Mouse (Mus musculus) lung, embryonic 14.5 days (tissue): Measurements from ENCODE around the gene Ano5. TPM values are rescaled to one million over a fixed set of nuclear protein-coding genes. Genes with fewer than 3 reads are reported as not detected.

Experiments used
- ATAC-seq: fragments of 200-750 bp; cut with Nextera tagmentation; 2 replicates; pipeline ENCODE4 v1.8.0; 2017; ENCODE audit warnings: mild to moderate bottlenecking, moderate TSS enrichment, moderate library complexity; ENCODE audit not compliant: insufficient read depth
- DNase-seq: peaks from one replicate; pipeline ENCODE4 v3.0.0-alpha.2; 2015
- H3K27ac ChIP-seq: fragments of 300-500 bp; sonication (generic); 2 replicates; pipeline ENCODE4 v1.5.1; 2014; ENCODE audit warnings: low read depth, mild to moderate bottlenecking, moderate library complexity
- H3K27me3 ChIP-seq: fragments of 300-500 bp; sonication (generic); 2 replicates; pipeline ENCODE4 v1.6.1; 2014; ENCODE audit warnings: low read length, control low read depth; ENCODE audit not compliant: insufficient read depth
- H3K36me3 ChIP-seq: fragments of 300-500 bp; sonication (generic); 2 replicates; pipeline ENCODE4 v1.6.1; 2014; ENCODE audit warnings: control low read depth; ENCODE audit not compliant: insufficient read depth
- H3K4me1 ChIP-seq: fragments of 300-500 bp; sonication (generic); 2 replicates; pipeline ENCODE4 v1.6.1; 2014; ENCODE audit warnings: antibody characterized with exemption, control low read depth; ENCODE audit not compliant: insufficient read depth
- H3K4me2 ChIP-seq: fragments of 300-500 bp; sonication (generic); 2 replicates; pipeline ENCODE4 v1.6.1; 2014; ENCODE audit warnings: mild to moderate bottlenecking
- H3K4me3 ChIP-seq: fragments of 300-500 bp; sonication (generic); 2 replicates; pipeline ENCODE4 v1.5.1; 2014; ENCODE audit warnings: low read depth, low read length
- H3K9ac ChIP-seq: fragments of 300-500 bp; sonication (generic); 2 replicates; pipeline ENCODE4 v1.6.1; 2014
- H3K9me3 ChIP-seq: fragments of 300-500 bp; sonication (generic); 2 replicates; pipeline ENCODE4 v1.6.1; 2016; ENCODE audit warnings: low read depth, low read length, control low read depth
- CTCF ChIP-seq: IDR thresholded peaks from 2 replicates; pipeline ENCODE4 v1.5.1; 2016; ENCODE audit warnings: antibody characterized with exemption, low read depth
- WGBS: fragments of 180-500 bp; shearing (Covaris S2); extraction: QIAGEN DNeasy Blood & Tissue Kit; methylation state at CpG from one replicate; pipeline ENCODE4 v1.1.7; 2014; 5-methylcytosine and 5-hydroxymethylcytosine counted together
- polyA plus RNA-seq: library from polyadenylated mRNA; unstranded; fragments of >200 nt; fragmentation: Nextera tagmentation; extraction: Ambion mirVana; gene quantifications from 2 replicates; pipeline ENCODE4 v1.2.1, GENCODE M21; 2014

The Ano5 gene
- polyA plus RNA-seq, 1 experiment from 2014 or later, result not detected

DNA sequence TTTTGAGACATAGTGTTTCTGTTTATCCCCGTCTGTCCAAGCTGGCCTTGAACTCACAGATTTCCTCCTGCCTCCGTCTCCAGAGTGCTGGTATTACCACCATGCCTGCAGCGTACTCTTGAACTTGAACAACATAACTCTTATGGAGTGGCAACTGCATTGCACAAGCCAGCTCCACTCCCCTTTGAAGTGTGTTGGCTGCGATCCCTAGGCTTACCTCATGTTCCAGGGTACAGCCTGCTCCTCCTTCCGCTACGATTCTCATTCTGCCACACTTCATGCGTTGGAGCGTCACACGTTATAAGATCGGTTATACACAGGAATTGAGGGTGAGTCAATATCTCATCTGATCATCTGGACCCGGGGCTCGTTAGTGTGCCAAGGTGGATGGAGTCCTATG, 92.9 kb downstream of the Ano5 start:
- no peak for TF ChIP-seq CTCF
- no peak overlapping the region for H3K27ac ChIP-seq
- ATAC-seq (no peak), DNase-seq (no peak)
- H3K9me3 ChIP-seq, result no peaks in the 10 kb centered on the region
- H3K4me1 ChIP-seq, result no peaks in the 10 kb centered on the region
- H3K4me3 ChIP-seq, result no peak overlapping the region
- no peaks in the 10 kb centered on the region for H3K27me3 ChIP-seq
- H3K9ac ChIP-seq, result no peak overlapping the region
- no peaks in the 10 kb centered on the region for H3K36me3 ChIP-seq
- H3K4me2 ChIP-seq, result no peak overlapping the region
- WGBS, result 83% methylated on average over 12 of the region's 12 CpGs

DNA sequence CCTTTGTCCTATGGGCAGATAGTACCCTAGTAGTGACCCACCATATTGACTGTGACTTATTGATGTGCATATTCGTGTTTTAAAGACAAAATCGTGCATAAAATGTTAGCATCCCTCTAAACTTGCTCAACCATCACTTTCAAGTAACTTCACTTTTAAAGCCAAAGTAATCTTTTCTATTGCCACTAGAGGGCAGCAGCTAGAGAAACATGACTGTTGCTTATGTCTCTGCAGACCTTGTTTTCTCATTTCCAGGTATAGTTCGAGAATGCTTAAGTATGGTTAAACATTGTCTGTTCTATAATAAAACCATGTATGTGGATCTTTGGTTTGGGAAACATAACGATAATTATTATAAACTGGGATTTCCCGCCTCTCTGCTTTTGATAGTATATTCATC, 103.6 kb downstream of the Ano5 start:
- TF ChIP-seq CTCF, result peak; percentile 56
- H3K9ac ChIP-seq, result no peak overlapping the region
- H3K4me1 ChIP-seq, result no peaks in the 10 kb centered on the region
- WGBS, result 35% methylated on average over 5 of the region's 5 CpGs
- no peaks in the 10 kb centered on the region for H3K36me3 ChIP-seq
- H3K27ac ChIP-seq, result no peak overlapping the region
- H3K4me2 ChIP-seq, result no peak overlapping the region
- ATAC-seq, result no peak
- no peaks in the 10 kb centered on the region for H3K27me3 ChIP-seq
- no peaks in the 10 kb centered on the region for H3K9me3 ChIP-seq
- DNase-seq, result peak; percentile 61
- no peak overlapping the region for H3K4me3 ChIP-seq

DNA sequence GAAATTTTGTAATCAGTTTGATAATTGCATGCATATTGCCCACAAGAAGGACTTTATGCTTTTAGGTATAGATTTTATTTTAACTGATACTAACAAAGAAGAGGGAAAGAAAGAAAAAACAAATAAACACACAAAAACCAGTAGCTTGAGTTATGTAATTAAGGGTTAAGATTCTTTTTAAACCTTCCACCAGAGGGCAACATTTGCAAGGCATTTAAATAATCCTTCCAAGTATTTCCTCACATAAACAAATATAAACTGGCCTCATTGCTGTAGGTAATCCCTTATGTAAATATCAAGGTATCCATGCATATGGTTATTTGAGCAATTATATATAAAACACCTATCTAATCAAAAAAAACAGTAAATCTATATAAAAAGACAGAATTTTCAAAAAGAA, 107.1 kb downstream of the Ano5 start:
- no peaks in the 10 kb centered on the region for H3K4me1 ChIP-seq
- TF ChIP-seq CTCF, result peak; percentile 30; the same call in 1 of the 2 replicates
- no peak overlapping the region for H3K27ac ChIP-seq
- H3K4me3 ChIP-seq, result no peak overlapping the region
- peaks cover 18% of the 10 kb centered on the region for H3K27me3 ChIP-seq
- H3K36me3 ChIP-seq, result no peaks in the 10 kb centered on the region
- no peaks in the 10 kb centered on the region for H3K9me3 ChIP-seq
- no peak overlapping the region for H3K4me2 ChIP-seq
- peak; percentile 73 for DNase-seq
- no peak for ATAC-seq
- no peak overlapping the region for H3K9ac ChIP-seq

DNA sequence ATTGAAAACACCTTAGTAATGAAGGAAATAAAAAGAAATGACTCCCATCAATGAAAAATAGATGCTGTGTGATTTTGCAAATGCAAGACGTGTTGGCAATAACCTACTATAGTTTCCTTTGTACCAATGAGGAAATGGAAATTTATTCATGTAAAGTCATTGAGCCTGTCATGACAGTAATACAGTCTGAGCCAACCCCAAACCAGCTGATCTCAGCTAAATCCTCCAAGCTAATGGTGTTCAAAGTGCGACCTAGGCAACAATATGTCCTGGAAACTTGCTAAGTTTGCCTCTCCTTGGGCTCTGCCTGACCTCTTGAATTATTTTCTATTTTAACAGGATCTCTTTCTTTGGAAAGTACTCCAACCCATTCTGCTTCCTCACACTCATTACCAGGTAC, 107.6 kb downstream of the Ano5 start:
- H3K4me1 ChIP-seq, result no peaks in the 10 kb centered on the region
- H3K36me3 ChIP-seq, result no peaks in the 10 kb centered on the region
- TF ChIP-seq CTCF, result no peak
- no peak overlapping the region for H3K27ac ChIP-seq
- H3K27me3 ChIP-seq, result peaks cover 19% of the 10 kb centered on the region
- no peak overlapping the region for H3K4me2 ChIP-seq
- no peak for DNase-seq
- H3K4me3 ChIP-seq, result no peak overlapping the region
- no peaks in the 10 kb centered on the region for H3K9me3 ChIP-seq
- ATAC-seq, result no peak
- WGBS, result 26% methylated on average over 2 of the region's 2 CpGs
- no peak overlapping the region for H3K9ac ChIP-seq

DNA sequence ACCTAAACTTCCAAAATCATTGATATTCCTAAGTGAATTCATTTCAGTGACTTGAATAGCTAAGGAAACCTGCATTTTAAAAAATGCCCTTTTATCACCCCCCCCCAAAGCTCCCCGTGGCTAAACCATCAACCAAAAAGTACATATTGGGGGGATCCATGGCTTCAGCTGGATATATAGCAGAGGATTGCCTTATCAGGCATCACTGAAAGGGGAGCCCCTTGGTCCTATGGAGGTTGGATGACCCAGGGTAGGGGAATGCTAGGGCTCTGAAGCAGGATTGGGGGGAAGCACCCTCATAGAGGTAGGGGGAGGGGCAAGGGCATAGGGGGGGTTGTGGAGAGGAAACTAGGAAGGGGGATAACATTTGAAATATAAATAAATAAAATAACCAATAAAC, 109.1 kb downstream of the Ano5 start:
- Histone ChIP-seq H3K9ac (no peak overlapping the region), H3K4me1 (no peaks in the 10 kb centered on the region), H3K4me2 (no peak overlapping the region), H3K9me3 (no peaks in the 10 kb centered on the region), H3K27ac (no peak overlapping the region), H3K27me3 (peaks cover 35% of the 10 kb centered on the region), H3K4me3 (no peak overlapping the region), H3K36me3 (no peaks in the 10 kb centered on the region)
- TF ChIP-seq CTCF, result no peak
- ATAC-seq (no peak), DNase-seq (no peak)
- 41% methylated on average over 1 of the region's 1 CpGs for WGBS

DNA sequence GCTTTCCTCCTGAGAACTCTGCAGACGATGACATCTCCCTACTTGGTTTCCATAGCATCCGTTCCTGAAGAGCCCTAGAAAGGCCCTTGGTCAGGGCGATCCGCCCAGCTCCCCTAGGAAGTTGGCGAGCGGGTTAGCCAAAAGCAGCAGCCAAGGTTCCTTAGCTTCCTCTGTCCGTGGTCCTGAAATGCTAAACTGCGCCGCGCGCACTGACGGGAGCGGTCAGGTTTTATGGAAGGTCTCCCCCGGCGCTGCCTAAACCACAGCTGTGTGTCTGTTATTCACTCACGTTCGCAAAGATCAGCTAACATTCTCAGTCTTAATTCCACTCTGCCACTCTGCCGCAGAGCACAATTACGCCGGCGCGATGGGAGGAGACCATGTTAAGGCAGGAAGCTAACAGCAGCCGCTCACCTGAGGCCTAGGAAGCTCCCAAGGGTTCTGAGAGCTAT, 110.9 kb downstream of the Ano5 start, which contains the start of gene Slc17a6:
Gene Slc17a6 (plus strand): TSS at position 313 of the 452 bp plus-strand sequence.
- no peak within 1 kb of the TSS for H3K27ac ChIP-seq
- no peak within 1 kb of the TSS for H3K9ac ChIP-seq
- ATAC-seq, result peak; percentile 65; the same call in 1 of the 2 replicates
- H3K4me2 ChIP-seq, result no peak within 1 kb of the TSS
- H3K27me3 ChIP-seq, result peaks cover 52% of the 10 kb centered on the region
- WGBS, result under 1% methylated on average over 23 of the region's 23 CpGs
- H3K9me3 ChIP-seq, result no peaks in the 10 kb centered on the region
- TF ChIP-seq CTCF, result no peak
- no peak within 1 kb of the TSS for H3K4me3 ChIP-seq
- no peaks in the 10 kb centered on the region for H3K36me3 ChIP-seq
- peak; percentile 92 for DNase-seq
- H3K4me1 ChIP-seq, result no peaks in the 10 kb centered on the region

DNA sequence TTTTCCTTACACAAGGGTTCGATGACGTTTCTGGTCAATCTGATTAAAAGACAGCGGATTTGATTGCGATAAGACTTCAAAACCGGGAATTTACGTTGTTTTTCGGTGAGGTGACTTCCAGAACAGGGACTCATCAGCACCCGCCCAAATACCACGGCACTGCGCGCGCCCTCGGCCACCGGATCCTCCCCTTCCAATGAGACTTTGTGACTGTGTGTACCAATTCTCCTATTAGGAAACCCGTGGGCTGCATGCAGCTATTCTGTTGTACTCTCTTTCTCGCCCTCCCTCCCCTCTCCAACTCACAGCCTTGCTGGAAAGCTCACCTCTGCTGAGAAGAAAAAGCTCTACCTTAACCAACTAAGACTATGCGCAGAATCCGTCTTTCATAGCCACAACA, 111.4 kb downstream of the Ano5 start:
- no peaks in the 10 kb centered on the region for H3K36me3 ChIP-seq
- H3K4me3 ChIP-seq, result no peak overlapping the region
- DNase-seq (no peak), ATAC-seq (no peak)
- H3K9me3 ChIP-seq, result no peaks in the 10 kb centered on the region
- no peak overlapping the region for H3K4me2 ChIP-seq
- no peaks in the 10 kb centered on the region for H3K4me1 ChIP-seq
- no peak overlapping the region for H3K27ac ChIP-seq
- 2% methylated on average over 18 of the region's 18 CpGs for WGBS
- H3K9ac ChIP-seq, result no peak overlapping the region
- H3K27me3 ChIP-seq, result peaks cover 57% of the 10 kb centered on the region
- TF ChIP-seq CTCF, result no peak

DNA sequence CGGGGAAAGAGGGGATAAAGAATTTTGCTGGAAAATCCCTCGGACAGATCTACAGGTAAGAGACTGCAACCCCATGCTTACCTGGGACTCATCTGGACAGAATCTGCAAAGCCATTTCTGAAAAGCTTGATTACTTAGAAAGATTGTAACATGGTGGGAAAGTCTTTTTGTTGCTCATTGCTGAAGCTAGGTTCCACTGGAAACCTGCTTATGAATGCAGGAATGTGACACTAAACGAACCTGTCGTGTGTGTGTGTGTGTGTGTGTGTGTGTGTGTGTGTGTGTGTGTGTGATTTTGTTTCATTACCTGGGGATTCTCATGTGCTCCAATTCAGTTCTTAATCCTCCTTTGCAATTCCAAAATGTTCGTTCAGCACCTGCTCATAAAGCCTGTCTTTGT, 111.8 kb downstream of the Ano5 start:
- Histone ChIP-seq H3K4me1 (no peaks in the 10 kb centered on the region), H3K36me3 (no peaks in the 10 kb centered on the region), H3K4me2 (no peak overlapping the region), H3K4me3 (no peak overlapping the region), H3K9ac (no peak overlapping the region), H3K9me3 (no peaks in the 10 kb centered on the region), H3K27me3 (peaks cover 62% of the 10 kb centered on the region), H3K27ac (no peak overlapping the region)
- WGBS, result 8% methylated on average over 5 of the region's 5 CpGs
- no peak for TF ChIP-seq CTCF
- ATAC-seq (no peak), DNase-seq (no peak)
